Mouse (Mus musculus) neural tube, embryonic 11.5 days (tissue): ENCODE results near the gene Nanos1. TPM values are rescaled to one million over a fixed set of nuclear protein-coding genes. Genes with fewer than 3 reads are reported as not detected.
A peak's percentile ranks its signal among the peaks of the same experiment; 100 is the strongest.

ENCODE experiments used
- ATAC-seq: fragments of 200-750 bp; cut with Nextera tagmentation; 2 replicates; pipeline ENCODE4 v1.8.0; 2017; ENCODE audit warnings: moderate number of reproducible peaks, mild to moderate bottlenecking, moderate TSS enrichment, moderate library complexity; ENCODE audit not compliant: insufficient read depth, low FRiP score, low TSS enrichment
- DNase-seq: peaks from one replicate; pipeline ENCODE4 v3.0.0-alpha.2; 2015; ENCODE audit warnings: low spot score
- H3K27ac ChIP-seq: fragments of 300-500 bp; sonication (generic); 2 replicates; pipeline ENCODE4 v1.5.1; 2014; ENCODE audit warnings: low read depth, mild to moderate bottlenecking, low read length
- H3K27me3 ChIP-seq: fragments of 300-500 bp; sonication (generic); 2 replicates; pipeline ENCODE4 v1.6.1; 2014; ENCODE audit warnings: mild to moderate bottlenecking, low read length, mixed read lengths; ENCODE audit not compliant: control insufficient read depth, insufficient read depth
- H3K36me3 ChIP-seq: fragments of 300-500 bp; sonication (generic); 2 replicates; pipeline ENCODE4 v1.6.1; 2014; ENCODE audit warnings: mild to moderate bottlenecking, low read length, moderate library complexity, mixed read lengths; ENCODE audit not compliant: control insufficient read depth, insufficient read depth
- H3K4me1 ChIP-seq: fragments of 300-500 bp; sonication (generic); 2 replicates; pipeline ENCODE4 v1.6.1; 2014; ENCODE audit warnings: low read length, mixed read lengths; ENCODE audit not compliant: control insufficient read depth, insufficient read depth
- H3K4me2 ChIP-seq: fragments of 300-500 bp; sonication (generic); 2 replicates; pipeline ENCODE4 v1.6.1; 2014; ENCODE audit warnings: low read depth, mild to moderate bottlenecking, moderate library complexity
- H3K4me3 ChIP-seq: fragments of 300-500 bp; sonication (generic); 2 replicates; pipeline ENCODE4 v1.5.1; 2014; ENCODE audit warnings: low read depth, low read length
- H3K9ac ChIP-seq: fragments of 300-500 bp; sonication (generic); 2 replicates; pipeline ENCODE4 v1.6.1; 2014; ENCODE audit warnings: mild to moderate bottlenecking, low read length
- H3K9me3 ChIP-seq: fragments of 300-500 bp; sonication (generic); 2 replicates; pipeline ENCODE4 v1.6.1; 2016; ENCODE audit warnings: low read length; ENCODE audit not compliant: control insufficient read depth
- WGBS: fragments of 180-500 bp; shearing (Covaris S2); extraction: QIAGEN DNeasy Blood & Tissue Kit; methylation state at CpG from one replicate; pipeline ENCODE4 v1.1.7; 2014; 5-methylcytosine and 5-hydroxymethylcytosine counted together
- polyA plus RNA-seq: library from polyadenylated mRNA; unstranded; fragments of >200 nt; fragmentation: Nextera tagmentation; extraction: Ambion mirVana; gene quantifications from 2 replicates; pipeline ENCODE4 v1.2.1, GENCODE M21; 2014

Gene Nanos1
- 4.4 and 4.6 TPM in 2 replicates for polyA plus RNA-seq

GRCm38 (mm10) chr19:60755438-60756191, at the start of gene Nanos1:
TSS of gene Nanos1 (plus strand) at chr19:60755987.
- peak; percentile 96 for ATAC-seq
- DNase-seq, result peak; percentile 91
- peaks cover 4% of the 10 kb centered on the region; the same call in 1 of the 2 replicates for H3K27me3 ChIP-seq
- no peaks in the 10 kb centered on the region for H3K9me3 ChIP-seq
- 0 out of 2 replicates have a peak within 1 kb of the TSS, but pooled peaks have one; percentile 34 for H3K27ac ChIP-seq
- no peaks in the 10 kb centered on the region for H3K4me1 ChIP-seq
- peak within 1 kb of the TSS; percentile 71 for H3K4me3 ChIP-seq
- H3K4me2 ChIP-seq, result peak within 1 kb of the TSS; percentile 100
- H3K9ac ChIP-seq, result peak within 1 kb of the TSS; percentile 63
- 0 out of 2 replicates have a peak, but pooled peaks cover 2% of the 10 kb centered on the region for H3K36me3 ChIP-seq
- WGBS, result 0% methylated on average over 38 of the region's 58 CpGs

GRCm38 (mm10) chr19:60709193-60709900, 46.4 kb upstream of the Nanos1 start:
- no peaks in the 10 kb centered on the region for H3K36me3 ChIP-seq
- 90% methylated on average over 4 of the region's 4 CpGs for WGBS

GRCm38 (mm10) chr19:60710196-60710595, 45.6 kb upstream of the Nanos1 start:
- Histone ChIP-seq H3K9ac (no peak overlapping the region), H3K4me3 (no peak overlapping the region), H3K9me3 (no peaks in the 10 kb centered on the region), H3K27me3 (no peaks in the 10 kb centered on the region), H3K27ac (no peak overlapping the region), H3K4me1 (no peaks in the 10 kb centered on the region), H3K4me2 (no peak overlapping the region), H3K36me3 (no peaks in the 10 kb centered on the region)
- DNase-seq (no peak), ATAC-seq (no peak)
- WGBS, result 66% methylated on average over 3 of the region's 3 CpGs

More at GRCm38 (mm10) chr19:60709193-60709900, 46.4 kb upstream of the Nanos1 start:
- no peak for ATAC-seq
- no peak overlapping the region for H3K27ac ChIP-seq
- H3K9me3 ChIP-seq, result no peaks in the 10 kb centered on the region
- H3K4me3 ChIP-seq, result no peak overlapping the region
- H3K9ac ChIP-seq, result no peak overlapping the region
- H3K27me3 ChIP-seq, result no peaks in the 10 kb centered on the region
- H3K4me2 ChIP-seq, result no peak overlapping the region
- H3K4me1 ChIP-seq, result no peaks in the 10 kb centered on the region
- DNase-seq, result no peak

GRCm38 (mm10) chr19:60712577-60712976, 43.2 kb upstream of the Nanos1 start:
- H3K36me3 ChIP-seq, result no peaks in the 10 kb centered on the region
- H3K4me2 ChIP-seq, result no peak overlapping the region
- no peak overlapping the region for H3K27ac ChIP-seq
- no peak for DNase-seq
- no peaks in the 10 kb centered on the region for H3K27me3 ChIP-seq
- no peak overlapping the region for H3K4me3 ChIP-seq
- no peaks in the 10 kb centered on the region for H3K4me1 ChIP-seq
- WGBS, result 81% methylated on average over 2 of the region's 2 CpGs
- H3K9me3 ChIP-seq, result no peaks in the 10 kb centered on the region
- no peak for ATAC-seq
- no peak overlapping the region for H3K9ac ChIP-seq

GRCm38 (mm10) chr19:60716381-60716780, 39.4 kb upstream of the Nanos1 start:
- H3K9me3 ChIP-seq, result no peaks in the 10 kb centered on the region
- H3K4me2 ChIP-seq, result no peak overlapping the region
- ATAC-seq (no peak), DNase-seq (no peak)
- no peak overlapping the region for H3K4me3 ChIP-seq
- H3K9ac ChIP-seq, result no peak overlapping the region
- no peaks in the 10 kb centered on the region for H3K27me3 ChIP-seq
- no peak overlapping the region for H3K27ac ChIP-seq
- no peaks in the 10 kb centered on the region for H3K4me1 ChIP-seq
- H3K36me3 ChIP-seq, result no peaks in the 10 kb centered on the region
- 97% methylated on average over 2 of the region's 2 CpGs for WGBS

GRCm38 (mm10) chr19:60730281-60730852, 25.4 kb upstream of the Nanos1 start:
- 47% methylated on average over 2 of the region's 2 CpGs for WGBS

GRCm38 (mm10) chr19:60731299-60731698, 24.5 kb upstream of the Nanos1 start:
- no peak overlapping the region for H3K4me3 ChIP-seq
- no peak overlapping the region for H3K4me2 ChIP-seq
- H3K27me3 ChIP-seq, result no peaks in the 10 kb centered on the region
- 89% methylated on average over 1 of the region's 1 CpGs for WGBS
- H3K4me1 ChIP-seq, result no peaks in the 10 kb centered on the region
- H3K36me3 ChIP-seq, result no peaks in the 10 kb centered on the region
- no peak overlapping the region for H3K27ac ChIP-seq
- H3K9me3 ChIP-seq, result no peaks in the 10 kb centered on the region
- no peak overlapping the region for H3K9ac ChIP-seq
- DNase-seq (no peak), ATAC-seq (no peak)

More at GRCm38 (mm10) chr19:60730281-60730852, 25.4 kb upstream of the Nanos1 start:
- Histone ChIP-seq H3K4me3 (no peak overlapping the region), H3K4me1 (no peaks in the 10 kb centered on the region), H3K27me3 (no peaks in the 10 kb centered on the region), H3K36me3 (no peaks in the 10 kb centered on the region), H3K4me2 (no peak overlapping the region), H3K9ac (no peak overlapping the region), H3K9me3 (no peaks in the 10 kb centered on the region), H3K27ac (no peak overlapping the region)
- ATAC-seq, result no peak
- DNase-seq, result peak; percentile 42

GRCm38 (mm10) chr19:60731966-60732365, 23.8 kb upstream of the Nanos1 start:
- Histone ChIP-seq H3K9ac (no peak overlapping the region), H3K27me3 (no peaks in the 10 kb centered on the region), H3K4me1 (no peaks in the 10 kb centered on the region), H3K36me3 (no peaks in the 10 kb centered on the region), H3K4me2 (no peak overlapping the region), H3K4me3 (no peak overlapping the region), H3K9me3 (no peaks in the 10 kb centered on the region), H3K27ac (no peak overlapping the region)
- DNase-seq (no peak), ATAC-seq (no peak)
- WGBS, result 83% methylated on average over 1 of the region's 1 CpGs
